Mouse (Mus musculus) heart, embryonic 13.5 days (tissue): Measurements from ENCODE around the gene Ephb1. TPM values are rescaled to one million over a fixed set of nuclear protein-coding genes. Genes with fewer than 3 reads are reported as not detected.

ENCODE experiments used
- ATAC-seq: fragments of 200-750 bp; cut with Nextera tagmentation; 2 replicates; pipeline ENCODE4 v1.8.0; 2017; ENCODE audit warnings: moderate TSS enrichment; ENCODE audit not compliant: insufficient number of reproducible peaks, low FRiP score, low TSS enrichment; ENCODE audit errors: extremely low read depth
- H3K27ac ChIP-seq: fragments of 300-500 bp; sonication (generic); replicated peaks from 2 replicates; pipeline ENCODE4 v1.5.1; 2015; ENCODE audit warnings: moderate library complexity, mild to moderate bottlenecking, inconsistent platforms
- H3K27me3 ChIP-seq: fragments of 300-500 bp; sonication (generic); replicated peaks from 2 replicates; pipeline ENCODE4 v1.6.1; 2015; ENCODE audit warnings: mild to moderate bottlenecking, inconsistent platforms
- H3K36me3 ChIP-seq: fragments of 300-500 bp; sonication (generic); 2 replicates; pipeline ENCODE4 v1.6.1; 2015; ENCODE audit warnings: mild to moderate bottlenecking, inconsistent platforms
- H3K4me1 ChIP-seq: fragments of 300-500 bp; sonication (generic); 2 replicates; pipeline ENCODE4 v1.6.1; 2015; ENCODE audit warnings: inconsistent platforms
- H3K4me2 ChIP-seq: fragments of 300-500 bp; sonication (generic); 2 replicates; pipeline ENCODE4 v1.6.1; 2015; ENCODE audit warnings: inconsistent platforms, mild to moderate bottlenecking, moderate library complexity
- H3K4me3 ChIP-seq: fragments of 300-500 bp; sonication (generic); 2 replicates; pipeline ENCODE4 v1.5.1; 2015; ENCODE audit warnings: moderate library complexity, mild to moderate bottlenecking, inconsistent platforms
- H3K9ac ChIP-seq: fragments of 300-500 bp; sonication (generic); 2 replicates; pipeline ENCODE4 v1.6.1; 2015; ENCODE audit warnings: inconsistent platforms, mild to moderate bottlenecking, moderate library complexity
- H3K9me3 ChIP-seq: fragments of 300-500 bp; sonication (generic); 2 replicates; pipeline ENCODE4 v1.6.1; 2016; ENCODE audit warnings: inconsistent platforms
- WGBS: fragments of 180-500 bp; shearing (Covaris S2); methylation state at CpG from one replicate; pipeline ENCODE4 v1.1.7; 2015; ENCODE audit warnings: mixed read lengths; 5-methylcytosine and 5-hydroxymethylcytosine counted together
- polyA plus RNA-seq: library from polyadenylated mRNA; unstranded; fragments of >200 nt; fragmentation: Nextera tagmentation; extraction: Ambion mirVana; gene quantifications from 2 replicates; pipeline ENCODE4 v1.2.1, GENCODE M21; 2015

Ephb1 gene
- polyA plus RNA-seq, 1 experiment from 2014 or later, result 1.4 TPM

DNA sequence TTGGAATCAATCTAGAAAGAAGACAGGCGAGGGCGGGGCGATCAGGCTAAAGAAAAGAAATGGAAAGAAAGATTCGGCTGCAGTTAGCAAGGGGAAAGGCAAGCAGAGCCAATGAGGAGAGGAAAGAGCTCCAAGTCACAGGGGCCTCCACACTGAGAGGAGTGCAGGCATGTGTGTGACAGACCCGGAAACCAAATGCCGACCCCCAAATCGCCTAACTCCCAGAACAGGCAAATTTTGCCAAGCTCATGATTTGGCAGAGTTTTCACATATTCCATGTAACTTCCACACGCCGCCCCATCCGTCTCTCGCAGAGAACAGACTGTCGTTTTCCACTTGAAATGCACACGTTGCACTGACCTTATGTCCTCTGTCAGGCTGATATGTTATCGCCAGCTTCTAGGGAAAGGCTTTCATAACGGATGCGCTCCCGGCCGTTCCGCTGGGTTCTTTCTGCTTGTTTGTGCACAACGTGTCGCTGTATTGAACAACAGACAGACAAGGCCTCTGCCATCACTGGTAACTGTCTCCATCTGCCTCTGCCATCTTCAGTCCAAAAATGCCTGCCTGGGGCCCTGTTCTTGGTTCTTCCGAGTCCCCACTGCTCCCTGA is 170.7 kb downstream of the Ephb1 start:
- ATAC-seq, result no peak
- peak overlapping the region; percentile 3; the same call in 1 of the 2 replicates for H3K4me3 ChIP-seq
- peaks cover 8% of the 10 kb centered on the region; the same call in 1 of the 2 replicates for H3K4me1 ChIP-seq
- WGBS, result 40% methylated on average over 22 of the region's 22 CpGs
- no peak overlapping the region for H3K27ac ChIP-seq
- H3K27me3 ChIP-seq, result peaks cover 22% of the 10 kb centered on the region
- H3K9ac ChIP-seq, result no peak overlapping the region
- H3K9me3 ChIP-seq, result no peaks in the 10 kb centered on the region
- peak overlapping the region; percentile 59 for H3K4me2 ChIP-seq
- no peaks in the 10 kb centered on the region for H3K36me3 ChIP-seq

DNA sequence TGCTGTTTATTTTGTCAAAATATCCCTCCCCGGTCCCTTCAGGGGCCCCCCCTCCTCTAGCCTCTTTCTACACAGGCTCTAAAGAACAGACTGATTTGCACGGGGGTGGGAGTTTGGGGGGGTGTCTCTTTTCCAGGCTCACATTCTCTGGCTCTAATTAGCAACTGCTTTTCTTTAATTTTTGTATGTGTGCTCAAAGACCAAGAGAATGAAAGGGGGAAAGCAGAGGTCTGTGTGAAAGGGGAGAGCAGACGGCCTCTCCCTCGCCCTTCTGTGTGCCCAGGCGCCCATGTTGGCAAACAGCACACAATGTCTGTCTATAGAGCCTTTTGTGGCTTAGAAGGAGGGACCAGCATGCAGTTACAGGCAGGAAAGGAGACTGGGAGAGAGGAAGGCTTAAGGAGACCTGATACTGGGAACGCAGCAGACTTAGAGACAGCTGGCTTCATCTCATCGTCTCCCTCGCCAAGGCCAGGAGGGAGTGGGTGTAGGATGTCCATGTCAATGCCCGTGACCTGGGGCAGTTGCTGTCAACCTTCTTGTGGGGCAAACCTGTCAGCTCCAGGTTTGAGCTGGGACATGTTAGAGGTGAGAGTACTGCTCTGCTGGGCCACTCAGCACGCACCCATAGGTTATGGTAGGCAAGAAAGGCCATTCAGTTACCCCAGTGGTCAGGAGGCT is 172.5 kb downstream of the Ephb1 start:
- WGBS, result 78% methylated on average over 10 of the region's 10 CpGs
- peaks cover 8% of the 10 kb centered on the region; the same call in 1 of the 2 replicates for H3K4me1 ChIP-seq
- H3K36me3 ChIP-seq, result no peaks in the 10 kb centered on the region
- H3K9me3 ChIP-seq, result no peaks in the 10 kb centered on the region
- no peak for ATAC-seq
- H3K27ac ChIP-seq, result no peak overlapping the region
- H3K4me3 ChIP-seq, result no peak overlapping the region
- no peak overlapping the region for H3K9ac ChIP-seq
- H3K27me3 ChIP-seq, result peaks cover 7% of the 10 kb centered on the region; the same call in 1 of the 2 replicates
- H3K4me2 ChIP-seq, result no peak overlapping the region

DNA sequence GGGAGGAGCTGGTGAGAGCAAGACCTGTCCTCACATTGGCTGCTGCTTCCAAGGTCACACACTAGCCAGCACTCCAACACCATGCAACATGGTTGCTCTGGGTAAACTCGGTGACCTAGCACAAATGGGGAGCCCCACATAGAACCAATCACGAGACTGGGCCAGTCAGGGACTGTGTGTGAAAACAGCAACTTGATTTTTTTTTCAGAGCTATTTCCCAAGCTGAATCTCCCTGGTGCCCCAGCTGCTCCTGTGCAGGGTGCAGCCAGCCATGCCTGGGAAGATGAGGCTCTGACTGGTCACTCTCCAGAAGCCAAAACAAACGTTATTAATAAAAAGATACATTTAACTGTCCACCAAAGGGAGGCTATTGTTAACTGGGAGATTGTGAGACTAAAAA is 173.2 kb downstream of the Ephb1 start:
- Histone ChIP-seq H3K36me3 (no peaks in the 10 kb centered on the region), H3K4me1 (peaks cover 8% of the 10 kb centered on the region; the same call in 1 of the 2 replicates), H3K27me3 (peaks cover 7% of the 10 kb centered on the region; the same call in 1 of the 2 replicates), H3K9me3 (no peaks in the 10 kb centered on the region), H3K9ac (no peak overlapping the region), H3K4me3 (no peak overlapping the region), H3K4me2 (no peak overlapping the region), H3K27ac (no peak overlapping the region)
- no peak for ATAC-seq
- 47% methylated on average over 3 of the region's 3 CpGs for WGBS

DNA sequence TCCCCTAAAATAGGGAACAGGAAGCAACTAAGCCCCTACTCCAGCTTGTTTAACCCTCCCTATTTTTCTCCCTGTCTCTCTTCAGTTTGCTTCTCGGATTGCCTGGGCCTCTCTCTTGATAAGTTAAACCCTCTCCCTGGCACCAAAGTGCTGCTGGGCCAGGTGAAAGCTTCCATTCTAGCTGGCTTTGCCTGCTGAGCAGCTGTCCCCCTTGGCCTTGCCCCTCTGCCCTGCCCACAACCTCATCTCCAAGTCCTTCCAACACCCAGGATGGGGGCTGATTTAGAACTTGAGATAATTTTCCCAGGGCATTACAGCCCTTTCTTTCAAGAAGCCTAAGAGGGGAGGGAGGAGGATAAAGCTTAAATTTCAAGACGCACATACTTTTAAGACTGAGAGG is 174.0 kb downstream of the Ephb1 start:
- Histone ChIP-seq H3K9me3 (no peaks in the 10 kb centered on the region), H3K4me1 (peaks cover 8% of the 10 kb centered on the region; the same call in 1 of the 2 replicates), H3K27me3 (peaks cover 5% of the 10 kb centered on the region; the same call in 1 of the 2 replicates), H3K4me2 (no peak overlapping the region), H3K9ac (no peak overlapping the region), H3K36me3 (no peaks in the 10 kb centered on the region), H3K27ac (no peak overlapping the region), H3K4me3 (no peak overlapping the region)
- 56% methylated on average over 2 of the region's 2 CpGs for WGBS
- ATAC-seq, result no peak

DNA sequence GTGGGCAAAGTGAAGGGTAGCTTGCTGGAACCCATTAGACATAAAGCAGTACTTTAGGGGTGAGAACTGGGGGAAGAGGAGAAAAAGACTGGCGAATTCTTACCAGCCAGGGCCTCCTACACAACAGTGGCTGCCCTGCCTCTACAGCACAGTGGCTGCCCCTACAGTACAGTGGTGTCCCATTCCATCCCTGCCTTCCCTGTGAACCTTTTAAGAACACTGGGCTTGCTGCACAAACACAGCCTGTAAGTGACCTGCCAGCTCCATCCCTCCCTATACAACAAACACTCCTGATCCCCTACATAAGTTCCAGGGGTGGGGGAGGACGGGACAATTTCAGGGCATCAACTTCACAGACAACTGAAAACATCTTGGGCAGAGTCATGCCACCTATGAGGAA is 174.4 kb downstream of the Ephb1 start:
- Histone ChIP-seq H3K27ac (no peak overlapping the region), H3K4me2 (no peak overlapping the region), H3K4me1 (peaks cover 8% of the 10 kb centered on the region; the same call in 1 of the 2 replicates), H3K27me3 (peaks cover 5% of the 10 kb centered on the region; the same call in 1 of the 2 replicates), H3K9me3 (no peaks in the 10 kb centered on the region), H3K36me3 (no peaks in the 10 kb centered on the region), H3K9ac (no peak overlapping the region), H3K4me3 (no peak overlapping the region)
- WGBS, result 64% methylated on average over 2 of the region's 2 CpGs
- ATAC-seq, result no peak

DNA sequence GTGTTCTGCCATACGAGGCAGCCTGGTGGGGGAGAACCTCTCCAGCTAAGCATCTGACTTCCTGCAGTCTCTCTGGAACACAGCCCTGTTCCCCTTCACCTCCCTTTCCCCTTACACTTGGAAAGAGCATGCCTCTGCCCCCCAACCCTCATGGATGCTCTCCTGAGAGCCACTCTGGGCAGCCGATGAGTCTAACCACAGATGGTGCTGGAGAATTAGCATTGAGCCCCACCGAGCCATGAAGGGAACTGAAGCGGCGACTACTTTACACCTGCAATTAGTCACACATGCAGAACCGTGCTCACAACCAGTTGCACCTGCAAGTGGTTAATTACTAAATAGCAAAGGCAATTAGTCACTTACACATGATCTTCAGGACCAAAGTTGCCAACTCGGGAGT is 184.8 kb downstream of the Ephb1 start:
- Histone ChIP-seq H3K4me1 (no peaks in the 10 kb centered on the region), H3K27me3 (peaks cover 16% of the 10 kb centered on the region; the same call in 1 of the 2 replicates), H3K4me2 (no peak overlapping the region), H3K36me3 (no peaks in the 10 kb centered on the region), H3K9ac (no peak overlapping the region), H3K9me3 (no peaks in the 10 kb centered on the region), H3K4me3 (no peak overlapping the region), H3K27ac (no peak overlapping the region)
- 80% methylated on average over 7 of the region's 7 CpGs for WGBS
- no peak for ATAC-seq

DNA sequence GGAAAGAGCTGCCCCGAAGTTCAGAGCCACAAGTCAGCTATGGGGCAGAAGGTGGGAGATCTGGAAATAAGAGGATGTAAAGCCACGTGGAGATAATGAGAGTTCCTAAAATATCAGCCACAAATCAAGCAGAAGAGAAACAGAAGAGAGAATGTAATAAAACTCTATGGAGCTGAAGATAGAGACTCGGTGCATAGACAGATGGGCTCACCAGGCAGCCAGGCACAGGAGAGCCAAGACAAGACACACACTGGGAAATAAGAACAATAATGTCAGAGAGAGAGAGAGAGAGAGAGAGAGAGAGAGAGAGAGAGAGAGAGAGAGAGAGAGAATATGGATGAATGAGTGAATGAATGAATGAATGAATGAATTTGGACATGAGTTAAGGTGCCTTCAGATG is 198.6 kb downstream of the Ephb1 start:
- no peak overlapping the region for H3K27ac ChIP-seq
- no peak overlapping the region for H3K9ac ChIP-seq
- ATAC-seq, result no peak
- no peaks in the 10 kb centered on the region for H3K4me1 ChIP-seq
- H3K36me3 ChIP-seq, result no peaks in the 10 kb centered on the region
- H3K27me3 ChIP-seq, result peaks cover 28% of the 10 kb centered on the region; the same call in 1 of the 2 replicates
- no peak overlapping the region for H3K4me3 ChIP-seq
- 55% methylated on average over 3 of the region's 3 CpGs for WGBS
- H3K4me2 ChIP-seq, result no peak overlapping the region
- H3K9me3 ChIP-seq, result no peaks in the 10 kb centered on the region

DNA sequence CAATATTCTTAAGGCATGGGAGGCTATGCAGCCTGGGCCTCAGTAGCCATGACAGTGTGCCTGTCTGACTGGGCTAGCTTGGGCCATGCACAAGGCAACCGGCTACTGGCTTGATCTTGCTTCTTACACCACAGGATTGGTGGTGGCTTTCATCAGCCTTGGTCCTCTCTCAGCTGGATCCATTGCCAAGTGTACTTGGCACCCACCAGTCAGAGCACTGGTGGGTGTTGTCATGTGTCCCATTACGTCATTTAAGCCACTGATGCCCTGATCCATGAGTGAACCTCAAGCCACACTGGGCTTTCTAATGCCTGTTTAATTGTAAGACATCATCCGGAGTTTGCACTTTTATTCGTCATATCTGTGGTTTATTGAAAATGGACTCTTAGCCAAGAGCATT is 215.3 kb downstream of the Ephb1 start:
- no peak overlapping the region for H3K27ac ChIP-seq
- H3K4me3 ChIP-seq, result no peak overlapping the region
- H3K27me3 ChIP-seq, result no peaks in the 10 kb centered on the region
- ATAC-seq, result no peak
- WGBS, result 80% methylated on average over 4 of the region's 4 CpGs
- no peak overlapping the region for H3K4me2 ChIP-seq
- H3K4me1 ChIP-seq, result no peaks in the 10 kb centered on the region
- H3K36me3 ChIP-seq, result no peaks in the 10 kb centered on the region
- H3K9me3 ChIP-seq, result no peaks in the 10 kb centered on the region
- no peak overlapping the region for H3K9ac ChIP-seq

DNA sequence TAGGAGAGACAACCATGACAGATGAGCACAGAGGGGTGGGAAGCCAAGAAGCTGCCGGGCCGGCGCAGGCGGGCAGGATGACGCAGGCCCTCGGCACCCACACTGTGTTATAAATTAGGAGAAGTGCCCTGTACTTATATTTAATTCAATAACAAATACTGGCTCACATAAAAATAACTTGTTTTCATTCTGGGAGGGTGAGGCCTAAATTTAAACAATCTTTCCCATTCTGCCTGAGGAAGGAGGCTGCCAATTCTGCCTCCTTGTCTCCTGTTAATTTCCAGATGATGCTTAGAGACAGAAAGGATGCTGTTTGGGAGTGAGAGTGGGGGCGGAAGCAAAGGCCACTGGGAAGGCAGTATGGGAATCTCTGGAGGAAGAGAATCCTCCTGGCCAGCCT is 215.8 kb downstream of the Ephb1 start:
- WGBS, result 88% methylated on average over 7 of the region's 7 CpGs
- no peak overlapping the region for H3K4me3 ChIP-seq

DNA sequence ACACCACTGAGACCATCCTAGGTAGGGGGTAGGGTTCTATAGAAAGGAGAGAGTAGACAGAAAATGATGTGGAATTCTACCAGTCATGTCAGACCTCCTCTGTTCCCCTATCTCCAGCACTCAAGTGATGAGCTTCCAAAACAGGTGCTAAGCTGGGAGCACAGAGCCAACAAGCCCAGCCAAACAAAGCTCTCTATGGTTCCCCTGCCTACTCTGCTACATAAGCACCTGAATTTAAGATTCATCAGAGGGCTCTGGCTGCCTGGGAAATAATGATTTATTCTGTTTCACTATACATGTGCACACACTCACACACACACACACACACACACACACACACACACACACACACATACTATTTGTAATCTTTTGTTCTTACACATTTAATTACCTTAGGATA is 216.3 kb downstream of the Ephb1 start:
- no peak for ATAC-seq
- Histone ChIP-seq H3K4me2 (no peak overlapping the region), H3K27me3 (no peaks in the 10 kb centered on the region), H3K36me3 (no peaks in the 10 kb centered on the region), H3K9ac (no peak overlapping the region), H3K9me3 (no peaks in the 10 kb centered on the region), H3K4me3 (no peak overlapping the region), H3K27ac (no peak overlapping the region), H3K4me1 (no peaks in the 10 kb centered on the region)

More for the DNA sequence above, 215.8 kb downstream of the Ephb1 start:
- no peak overlapping the region for H3K27ac ChIP-seq
- H3K27me3 ChIP-seq, result no peaks in the 10 kb centered on the region
- H3K9me3 ChIP-seq, result no peaks in the 10 kb centered on the region
- H3K36me3 ChIP-seq, result no peaks in the 10 kb centered on the region
- ATAC-seq, result no peak
- no peak overlapping the region for H3K9ac ChIP-seq
- no peak overlapping the region for H3K4me2 ChIP-seq
- H3K4me1 ChIP-seq, result no peaks in the 10 kb centered on the region

DNA sequence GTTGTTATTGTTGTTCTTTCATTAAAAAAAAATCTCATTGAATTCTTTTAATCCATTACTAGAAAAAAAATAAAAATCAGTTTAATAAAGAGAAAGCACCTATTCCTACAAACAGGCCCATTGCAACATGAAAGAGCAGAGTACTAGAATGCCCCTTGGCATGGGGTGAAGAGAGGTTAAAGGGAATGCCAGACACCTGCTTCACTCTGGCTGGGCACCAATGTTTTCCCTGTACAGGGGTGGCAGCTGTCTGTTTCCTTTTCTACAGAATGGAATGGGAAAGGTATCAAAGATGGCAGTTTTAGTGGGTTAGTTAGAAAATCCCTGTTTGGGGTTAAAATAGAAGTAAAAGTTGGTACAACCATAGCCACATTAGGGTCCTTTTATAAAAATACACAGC is 224.0 kb downstream of the Ephb1 start:
- no peak overlapping the region for H3K4me2 ChIP-seq
- H3K4me3 ChIP-seq, result no peak overlapping the region
- ATAC-seq, result no peak
- H3K4me1 ChIP-seq, result no peaks in the 10 kb centered on the region
- H3K27ac ChIP-seq, result no peak overlapping the region
- no peaks in the 10 kb centered on the region for H3K9me3 ChIP-seq
- H3K9ac ChIP-seq, result no peak overlapping the region
- H3K27me3 ChIP-seq, result 0 out of 2 replicates have a peak, but pooled peaks cover 7% of the 10 kb centered on the region
- no peaks in the 10 kb centered on the region for H3K36me3 ChIP-seq

DNA sequence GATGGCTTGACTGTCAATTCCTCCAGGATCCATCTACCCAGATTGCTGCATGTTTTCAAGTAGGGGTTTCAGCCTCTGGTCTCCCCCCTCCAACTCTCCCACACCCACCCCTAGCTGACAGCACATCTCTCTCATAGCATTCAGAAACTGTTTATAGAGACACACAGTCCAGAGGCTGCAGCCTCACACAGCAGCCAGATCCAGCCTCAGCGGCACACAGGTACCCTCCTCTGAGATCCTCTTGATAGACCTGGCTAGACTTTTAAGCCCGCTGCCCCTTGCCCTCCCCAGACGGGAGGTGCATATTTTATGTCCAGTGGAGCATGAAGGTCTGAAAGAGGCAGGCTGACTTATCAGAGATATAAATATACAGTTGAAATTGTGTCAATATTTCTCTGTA is 228.0 kb downstream of the Ephb1 start:
- H3K36me3 ChIP-seq, result no peaks in the 10 kb centered on the region
- no peak overlapping the region for H3K4me2 ChIP-seq
- no peaks in the 10 kb centered on the region for H3K4me1 ChIP-seq
- no peaks in the 10 kb centered on the region for H3K9me3 ChIP-seq
- WGBS, result 63% methylated on average over 3 of the region's 3 CpGs
- peaks cover 30% of the 10 kb centered on the region; the same call in 1 of the 2 replicates for H3K27me3 ChIP-seq
- no peak overlapping the region for H3K4me3 ChIP-seq
- ATAC-seq, result no peak
- no peak overlapping the region for H3K27ac ChIP-seq
- no peak overlapping the region for H3K9ac ChIP-seq
